Mouse (Mus musculus) midbrain, embryonic 13.5 days (tissue): ENCODE measurements around the gene Srp9. TPM values are rescaled to one million over a fixed set of nuclear protein-coding genes. Genes with fewer than 3 reads are reported as not detected.
"Not testable (repeated sequence)": the region's sequence is repeated elsewhere in the genome, so short reads cannot be mapped to it uniquely, and the experiment has no call there.

Experiments
- ATAC-seq: fragments of 200-750 bp; cut with Nextera tagmentation; 2 replicates; pipeline ENCODE4 v1.8.0; 2017; ENCODE audit warnings: mild to moderate bottlenecking, moderate TSS enrichment, moderate library complexity
- H3K27ac ChIP-seq: fragments of 300-500 bp; sonication (generic); 2 replicates; pipeline ENCODE4 v1.5.1; 2015; ENCODE audit warnings: inconsistent platforms, mild to moderate bottlenecking, moderate library complexity
- H3K27me3 ChIP-seq: fragments of 300-500 bp; sonication (generic); 2 replicates; pipeline ENCODE4 v1.6.1; 2015; ENCODE audit warnings: mild to moderate bottlenecking, inconsistent platforms
- H3K36me3 ChIP-seq: fragments of 300-500 bp; sonication (generic); 2 replicates; pipeline ENCODE4 v1.6.1; 2015; ENCODE audit warnings: mild to moderate bottlenecking, inconsistent platforms
- H3K4me1 ChIP-seq: fragments of 300-500 bp; sonication (generic); replicated peaks from 2 replicates; pipeline ENCODE4 v1.6.1; 2015; ENCODE audit warnings: inconsistent platforms
- H3K4me2 ChIP-seq: fragments of 300-500 bp; sonication (generic); replicated peaks from 2 replicates; pipeline ENCODE4 v1.6.1; 2015; ENCODE audit warnings: moderate library complexity, mild to moderate bottlenecking, inconsistent platforms
- H3K4me3 ChIP-seq: fragments of 300-500 bp; sonication (generic); replicated peaks from 2 replicates; pipeline ENCODE4 v1.5.1; 2015; ENCODE audit warnings: mild to moderate bottlenecking, inconsistent platforms
- H3K9ac ChIP-seq: fragments of 300-500 bp; sonication (generic); replicated peaks from 2 replicates; pipeline ENCODE4 v1.6.1; 2015; ENCODE audit warnings: mild to moderate bottlenecking, inconsistent platforms
- H3K9me3 ChIP-seq: fragments of 300-500 bp; sonication (generic); 2 replicates; pipeline ENCODE4 v1.6.1; 2016; ENCODE audit warnings: mild to moderate bottlenecking, inconsistent platforms
- WGBS: fragments of 180-500 bp; shearing (Covaris S2); methylation state at CpG from one replicate; pipeline ENCODE4 v1.1.7; 2015; 5-methylcytosine and 5-hydroxymethylcytosine counted together
- polyA plus RNA-seq: library from polyadenylated mRNA; unstranded; fragments of >200 nt; fragmentation: Nextera tagmentation; extraction: Ambion mirVana; gene quantifications from 2 replicates; pipeline ENCODE4 v1.2.1, GENCODE M21; 2015

The Srp9 gene
- polyA plus RNA-seq, 1 experiment from 2014 or later = 135 TPM

DNA sequence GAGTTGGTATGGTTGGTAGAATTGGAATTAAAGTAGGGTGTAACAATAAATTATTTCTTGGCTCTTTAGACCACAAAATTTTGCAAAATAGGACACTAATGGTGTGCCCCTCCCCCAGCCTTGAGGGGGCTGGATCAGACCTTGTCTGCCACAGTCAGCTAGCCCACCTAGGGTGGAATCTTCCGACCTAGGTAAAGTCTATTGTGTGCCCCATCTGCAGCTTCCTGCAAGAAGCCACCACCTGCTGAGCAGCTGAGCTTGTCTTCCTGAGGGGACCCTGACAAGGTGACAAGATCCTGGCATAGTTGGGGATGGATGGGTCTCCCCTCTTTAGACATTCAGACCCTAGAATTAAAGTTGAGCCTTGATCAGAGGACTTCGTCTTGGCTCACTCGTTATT lies 35.0 kb downstream of the Srp9 start:
- no peak overlapping the region for H3K27ac ChIP-seq
- H3K9me3 ChIP-seq = no peaks in the 10 kb centered on the region
- 83% methylated on average over 3 of the region's 3 CpGs for WGBS
- no peaks in the 10 kb centered on the region for H3K27me3 ChIP-seq
- H3K4me2 ChIP-seq = no peak overlapping the region
- no peaks in the 10 kb centered on the region for H3K36me3 ChIP-seq
- no peak for ATAC-seq
- no peak overlapping the region for H3K4me3 ChIP-seq
- H3K4me1 ChIP-seq = no peaks in the 10 kb centered on the region
- no peak overlapping the region for H3K9ac ChIP-seq

DNA sequence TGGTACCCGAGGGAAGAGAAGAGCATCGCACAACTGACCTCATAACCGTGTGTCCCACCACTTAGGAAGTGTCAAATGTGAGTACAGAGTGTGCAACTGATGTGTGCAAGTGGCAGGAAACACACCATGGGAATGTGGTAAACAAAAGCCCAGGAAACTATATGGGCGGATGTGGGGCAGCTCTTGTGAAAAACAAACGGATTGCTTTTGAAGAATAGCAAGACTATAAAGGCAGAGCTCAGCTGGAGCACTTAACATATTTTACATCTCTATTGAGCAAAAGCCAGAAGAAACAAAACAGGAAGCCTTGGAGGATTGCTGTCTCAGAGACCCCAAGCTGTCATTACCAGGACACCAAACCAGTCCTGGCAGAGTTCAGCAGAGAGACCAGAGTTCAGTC lies 38.4 kb downstream of the Srp9 start:
- 42% methylated on average over 5 of the region's 5 CpGs for WGBS
- H3K9me3 ChIP-seq = no peaks in the 10 kb centered on the region
- no peak overlapping the region for H3K4me3 ChIP-seq
- H3K9ac ChIP-seq = no peak overlapping the region
- no peaks in the 10 kb centered on the region for H3K27me3 ChIP-seq
- H3K4me1 ChIP-seq = no peaks in the 10 kb centered on the region
- ATAC-seq = no peak
- no peaks in the 10 kb centered on the region for H3K36me3 ChIP-seq
- H3K4me2 ChIP-seq = no peak overlapping the region
- no peak overlapping the region for H3K27ac ChIP-seq

DNA sequence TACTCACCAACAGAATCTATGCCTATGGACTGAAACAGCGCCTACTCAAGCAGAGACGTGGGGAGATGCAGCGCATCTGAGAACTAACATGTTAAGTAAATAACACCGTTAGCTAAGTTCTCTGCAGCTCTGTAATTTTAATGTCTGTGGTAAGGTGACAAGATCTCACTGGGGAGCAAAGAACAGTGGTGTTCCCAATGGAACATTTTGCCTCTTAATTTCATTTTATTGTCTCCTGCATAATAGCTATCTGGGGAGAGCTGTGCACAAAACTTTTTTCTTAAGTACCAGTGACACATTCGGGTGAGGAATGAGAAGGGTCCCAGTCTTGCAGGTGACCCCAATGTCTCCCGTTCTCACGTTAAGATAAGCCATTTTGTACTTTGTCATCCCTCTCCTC lies 39.8 kb downstream of the Srp9 start, which contains the start of gene Vmn1r1:
Gene Vmn1r1, minus strand, starts transcription at position 101 of the 400 bp plus-strand sequence.
- Histone ChIP-seq H3K27ac (no peak within 1 kb of the TSS), H3K36me3 (no peaks in the 10 kb centered on the region), H3K4me2 (no peak within 1 kb of the TSS), H3K9ac (no peak within 1 kb of the TSS), H3K4me1 (no peaks in the 10 kb centered on the region), H3K9me3 (no peaks in the 10 kb centered on the region), H3K4me3 (no peak within 1 kb of the TSS), H3K27me3 (no peaks in the 10 kb centered on the region)
- ATAC-seq = no peak
- WGBS = 89% methylated on average over 7 of the region's 7 CpGs

DNA sequence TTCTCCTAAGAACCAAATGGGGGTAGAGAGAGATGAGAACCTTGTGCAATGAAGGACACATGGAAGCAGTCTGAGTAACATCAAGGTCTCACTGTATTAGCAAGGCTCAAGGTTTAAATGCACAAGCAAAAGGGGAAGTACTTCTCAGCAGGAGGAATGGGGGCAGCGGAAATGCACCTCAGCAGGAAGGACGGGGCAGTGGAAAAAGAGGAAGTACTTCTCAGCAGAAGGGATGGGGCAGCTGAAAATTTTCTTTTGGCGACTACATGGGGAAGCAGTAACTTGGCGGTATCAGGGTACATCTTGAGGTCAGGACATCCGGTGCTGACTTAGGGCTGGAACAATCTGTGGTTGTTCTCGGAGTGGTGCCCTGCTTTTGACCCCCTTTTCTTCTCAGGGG lies 45.7 kb downstream of the Srp9 start:
- WGBS = 87% methylated on average over 6 of the region's 6 CpGs
- not testable (repeated sequence) for H3K36me3 ChIP-seq, H3K9me3 ChIP-seq, H3K27me3 ChIP-seq, ATAC-seq, H3K27ac ChIP-seq, H3K9ac ChIP-seq, H3K4me2 ChIP-seq, H3K4me3 ChIP-seq, H3K4me1 ChIP-seq

DNA sequence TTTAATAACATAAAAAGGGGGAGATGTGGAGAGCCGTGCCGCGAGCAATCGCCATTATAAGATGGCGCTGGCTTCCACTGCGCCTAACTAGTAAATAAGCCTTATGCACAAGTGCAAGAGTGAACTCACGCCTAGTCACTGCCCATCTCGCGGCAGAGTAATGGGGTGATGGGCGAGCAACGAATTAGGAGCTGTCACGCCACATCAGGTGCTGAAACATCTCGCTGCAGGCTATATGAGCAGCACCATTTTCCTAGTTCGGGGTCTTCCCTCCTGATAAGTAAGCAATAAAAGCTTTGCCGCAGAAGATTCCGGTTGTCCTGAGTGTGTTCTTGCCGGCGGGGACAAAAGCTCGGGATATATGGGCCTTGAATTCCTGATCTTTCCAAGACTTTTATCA lies 52.4 kb downstream of the Srp9 start:
- not testable (repeated sequence) for ATAC-seq, H3K9me3 ChIP-seq, H3K4me1 ChIP-seq, H3K27me3 ChIP-seq, H3K36me3 ChIP-seq, H3K4me2 ChIP-seq, H3K4me3 ChIP-seq, H3K9ac ChIP-seq, H3K27ac ChIP-seq
- 94% methylated on average over 19 of the region's 19 CpGs for WGBS

DNA sequence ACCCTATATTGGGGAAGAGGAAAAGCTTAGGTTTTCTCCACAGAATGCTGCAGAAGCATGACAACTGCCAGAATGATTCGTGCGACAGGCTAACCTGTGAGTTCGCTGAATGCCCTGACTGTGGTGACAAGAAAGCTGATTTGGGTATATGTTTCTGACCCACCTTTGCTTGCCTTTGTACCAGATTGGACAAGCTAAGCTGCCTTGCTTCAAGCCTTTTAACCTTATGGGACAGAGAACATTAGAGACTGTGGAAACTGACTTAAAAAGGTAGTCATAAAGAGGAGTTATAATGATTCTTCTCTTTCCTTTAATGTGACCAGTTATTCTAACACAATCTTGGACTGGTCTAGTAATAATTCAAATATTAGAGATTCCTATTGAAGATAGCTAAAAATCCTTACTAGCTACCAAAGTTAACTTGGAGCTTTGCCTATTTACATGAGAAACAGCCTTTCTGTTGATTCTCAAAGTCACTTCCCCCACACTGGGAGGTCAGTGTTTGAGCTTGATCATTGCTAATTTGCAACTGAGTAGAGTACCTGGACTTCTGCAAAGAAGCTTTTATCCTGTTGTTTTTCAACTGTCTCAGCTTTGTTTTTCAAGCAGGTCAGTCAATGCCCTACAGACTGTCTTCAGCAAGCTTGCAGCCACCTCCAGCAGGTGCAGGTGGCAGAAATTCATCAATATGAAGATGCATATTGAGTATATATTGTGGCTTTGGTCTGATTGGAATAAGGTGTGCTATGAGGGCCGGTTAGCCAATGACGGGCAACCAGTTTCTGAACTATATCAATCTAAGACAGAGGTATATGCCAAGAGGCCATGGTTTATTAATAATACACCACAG lies 57.1 kb downstream of the Srp9 start:
- Histone ChIP-seq H3K27me3 (no peaks in the 10 kb centered on the region), H3K4me2 (no peak overlapping the region), H3K36me3 (no peaks in the 10 kb centered on the region), H3K9ac (no peak overlapping the region), H3K27ac (no peak overlapping the region), H3K9me3 (no peaks in the 10 kb centered on the region), H3K4me3 (no peak overlapping the region), H3K4me1 (no peaks in the 10 kb centered on the region)
- no peak for ATAC-seq
- WGBS = 62% methylated on average over 5 of the region's 5 CpGs

Other genes with a start within 250 kb of the Srp9 start
- 36.3 and 37.9 TPM in 2 replicates for gene Enah, start 104.7 kb upstream of the Srp9 start, polyA plus RNA-seq
- not detected in 2 replicates for gene Vmn1r1, start 39.7 kb downstream of the Srp9 start, polyA plus RNA-seq
- gene Degs1, start 158.1 kb downstream of the Srp9 start, polyA plus RNA-seq = 51.0 and 54.5 TPM in 2 replicates
- 27.3 and 29.8 TPM in 2 replicates for gene Fbxo28, start 216.9 kb downstream of the Srp9 start, polyA plus RNA-seq